Mouse (Mus musculus): Measurements from ENCODE around the gene Taf1c. TPM values are rescaled to one million over a fixed set of nuclear protein-coding genes. Genes with fewer than 3 reads are reported as not detected.

The Taf1c gene
- polyA plus RNA-seq (2016; fragmentation: Nextera tagmentation; extraction: Ambion mirVana), result 15.7 and 17.8 TPM in 2 replicates

DNA sequence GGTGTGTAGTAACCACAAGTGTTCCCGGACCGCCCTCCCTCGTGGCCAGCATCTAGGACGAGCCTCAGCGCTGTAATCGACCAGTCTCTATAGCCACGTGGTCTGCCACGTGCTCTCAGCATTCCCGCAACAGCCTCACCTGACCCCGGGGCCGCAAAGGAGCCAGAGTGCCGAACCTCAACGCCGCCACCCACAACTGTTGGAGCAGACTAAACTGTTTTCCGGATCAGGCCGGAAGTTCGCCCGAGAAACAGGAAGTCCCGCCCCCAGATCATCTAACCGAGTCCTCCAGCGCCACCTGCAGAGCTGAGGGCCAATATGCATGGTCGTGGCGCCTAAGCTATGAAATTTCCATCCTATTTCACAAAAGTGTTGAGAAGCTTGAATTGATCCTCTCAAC, at the start of gene Taf1c:
Gene Taf1c (minus strand): TSS at position 227 of the 400 bp plus-strand sequence.
- peak within 1 kb of the TSS; percentile 84 for H3K27ac ChIP-seq (replicated peaks)
- H3K36me3 ChIP-seq (replicated peaks), result peaks cover 33% of the 10 kb centered on the region
- peak; percentile 93 for DNase-seq (ENCODE audit: low spot score)
- H3K27me3 ChIP-seq (replicated peaks; ENCODE audit: low read depth, poor library complexity, severe bottlenecking), result no peaks in the 10 kb centered on the region
- H3K4me1 ChIP-seq, result peaks cover 15% of the 10 kb centered on the region
- peaks cover 8% of the 10 kb centered on the region; the same call in 1 of the 2 replicates for H3K9me3 ChIP-seq
- peak within 1 kb of the TSS; percentile 81 for H3K4me3 ChIP-seq
- under 1% methylated on average over 23 of the region's 23 CpGs for WGBS

DNA sequence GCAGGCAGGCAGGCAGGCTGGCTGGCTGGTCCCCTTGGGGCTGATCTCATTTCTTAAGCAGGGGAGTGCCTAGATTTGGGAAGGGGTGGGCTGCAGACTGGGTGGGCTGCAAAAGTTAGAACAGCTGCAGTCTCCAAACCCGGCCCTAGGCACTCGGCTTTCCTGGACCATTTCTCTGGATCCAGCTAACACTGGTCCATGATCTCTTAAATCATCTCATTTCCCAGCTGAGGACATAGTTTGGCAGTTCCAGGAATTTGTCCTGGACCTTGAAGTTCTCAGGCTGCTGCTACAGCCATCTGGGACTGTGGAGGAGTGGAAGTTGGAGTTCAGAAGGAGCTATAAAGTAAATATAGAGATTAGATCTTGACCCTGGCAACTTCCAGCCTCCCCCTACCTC, 46.3 kb upstream of the Taf1c start:
- no peaks in the 10 kb centered on the region for H3K27me3 ChIP-seq (replicated peaks; ENCODE audit: low read depth, poor library complexity, severe bottlenecking)
- H3K4me3 ChIP-seq, result no peak overlapping the region
- 43% methylated on average over 2 of the region's 2 CpGs for WGBS
- H3K36me3 ChIP-seq (replicated peaks), result no peaks in the 10 kb centered on the region
- H3K4me1 ChIP-seq, result peaks cover 20% of the 10 kb centered on the region
- H3K27ac ChIP-seq (replicated peaks), result no peak overlapping the region
- H3K9me3 ChIP-seq, result 0 out of 2 replicates have a peak, but pooled peaks cover 3% of the 10 kb centered on the region
- DNase-seq (ENCODE audit: low spot score), result no peak

DNA sequence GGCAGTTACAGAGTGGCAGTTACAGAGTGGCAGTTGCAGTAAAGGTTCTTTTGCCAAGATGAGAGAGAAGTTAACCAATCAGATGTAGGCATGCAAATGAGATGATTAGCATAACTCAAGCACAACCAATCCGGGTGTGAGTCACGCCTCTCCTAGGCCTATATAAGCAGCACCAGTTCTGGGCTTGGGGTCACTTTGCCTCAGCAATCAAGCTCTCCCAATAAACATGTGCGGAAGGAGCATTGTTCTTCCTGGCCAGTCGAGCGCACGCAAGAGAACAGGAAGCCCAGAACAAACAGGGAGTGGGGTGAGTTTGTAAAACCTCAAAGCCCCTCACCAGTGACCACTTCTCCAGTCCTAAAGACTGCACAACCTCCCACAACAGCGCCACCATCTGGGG, 41.8 kb upstream of the Taf1c start:
- Histone ChIP-seq H3K36me3 (replicated peaks) (no peaks in the 10 kb centered on the region), H3K4me1 (peaks cover 14% of the 10 kb centered on the region), H3K9me3 (peaks cover 4% of the 10 kb centered on the region; the same call in 1 of the 2 replicates), H3K4me3 (no peak overlapping the region), H3K27me3 (replicated peaks; ENCODE audit: low read depth, poor library complexity, severe bottlenecking) (no peaks in the 10 kb centered on the region), H3K27ac (replicated peaks) (no peak overlapping the region)
- WGBS, result 87% methylated on average over 7 of the region's 7 CpGs
- DNase-seq (ENCODE audit: low spot score), result no peak

DNA sequence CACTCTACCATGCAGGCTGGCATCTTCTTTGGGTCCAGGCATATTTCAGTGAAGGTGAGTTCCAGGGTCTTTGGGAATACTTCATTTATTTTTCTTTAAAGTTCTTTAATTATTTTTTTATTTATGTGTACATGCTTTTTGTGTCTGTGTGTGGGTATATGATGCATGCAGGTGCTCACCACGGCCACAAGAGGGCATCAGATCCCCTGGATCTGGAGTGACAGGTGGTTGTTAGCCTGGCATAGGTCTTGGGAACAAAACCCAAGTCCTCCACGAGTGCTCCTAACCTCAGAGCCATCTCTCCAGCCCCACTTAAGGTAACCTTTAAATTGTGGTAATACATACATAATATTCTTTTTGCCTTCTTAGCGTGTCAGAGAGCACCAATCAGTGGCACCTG, 41.2 kb upstream of the Taf1c start:
- Histone ChIP-seq H3K9me3 (peaks cover 5% of the 10 kb centered on the region; the same call in 1 of the 2 replicates), H3K4me1 (peaks cover 7% of the 10 kb centered on the region), H3K4me3 (no peak overlapping the region), H3K36me3 (replicated peaks) (no peaks in the 10 kb centered on the region), H3K27me3 (replicated peaks; ENCODE audit: low read depth, poor library complexity, severe bottlenecking) (no peaks in the 10 kb centered on the region), H3K27ac (replicated peaks) (no peak overlapping the region)
- no peak for DNase-seq (ENCODE audit: low spot score)
- WGBS, result 79% methylated on average over 3 of the region's 3 CpGs

DNA sequence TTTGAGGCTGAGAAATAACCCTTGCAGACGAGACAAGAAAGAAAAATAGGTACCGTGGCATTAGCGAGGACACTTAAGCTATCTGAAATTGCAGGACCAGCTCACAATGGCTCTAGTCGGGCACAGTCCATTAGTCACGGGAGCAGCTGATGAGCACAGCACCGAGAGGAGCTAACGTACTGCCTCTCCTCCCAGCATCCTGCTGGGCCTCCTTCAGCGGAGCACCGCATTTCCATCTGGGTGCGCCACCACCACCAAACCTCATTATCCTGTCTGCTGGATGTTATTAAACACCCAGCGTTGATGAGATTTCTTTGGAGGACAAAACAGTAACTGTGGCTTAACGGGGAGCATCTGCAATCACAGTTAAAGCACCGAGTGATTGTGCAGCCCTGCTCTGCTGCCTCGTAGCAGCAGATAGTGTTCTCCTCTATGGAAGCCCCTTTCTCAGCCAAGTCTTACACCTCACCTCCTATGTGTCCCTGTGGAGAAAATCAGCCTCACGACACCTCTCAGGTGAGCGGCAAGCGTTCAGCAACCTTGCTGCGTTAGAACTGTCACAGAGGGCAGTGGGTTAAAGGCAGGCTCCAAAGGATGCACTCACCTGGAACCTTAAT, 40.1 kb upstream of the Taf1c start:
- Histone ChIP-seq H3K4me3 (no peak overlapping the region), H3K36me3 (replicated peaks) (no peaks in the 10 kb centered on the region)
- peak; percentile 12 for DNase-seq (ENCODE audit: low spot score)

DNA sequence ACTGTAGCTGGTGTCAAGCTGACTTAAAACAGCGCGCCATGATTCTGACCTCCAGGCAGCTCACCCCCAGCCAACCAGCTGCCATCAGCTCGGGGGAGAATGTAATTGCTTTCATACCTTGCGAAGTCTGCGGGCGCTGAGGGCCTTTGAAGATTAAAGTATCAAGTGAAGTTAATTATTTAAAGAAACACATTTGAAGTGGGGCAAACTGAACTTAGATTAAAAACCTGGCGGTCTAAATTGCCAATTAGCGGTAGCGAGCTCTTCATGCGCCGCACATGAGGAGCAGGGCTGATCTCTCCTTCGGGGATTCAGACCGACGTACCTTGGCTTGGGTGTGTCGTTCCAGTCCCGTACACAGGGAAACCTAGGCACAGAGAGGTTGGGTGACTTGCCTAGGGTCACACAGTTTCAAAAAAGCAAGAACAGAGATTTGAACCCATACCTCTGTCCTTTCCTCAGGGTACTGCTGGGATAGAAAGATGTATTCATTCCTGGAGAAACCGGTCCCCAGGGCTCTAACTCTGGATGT, 39.5 kb upstream of the Taf1c start:
- H3K27me3 ChIP-seq (replicated peaks; ENCODE audit: low read depth, poor library complexity, severe bottlenecking), result no peaks in the 10 kb centered on the region
- H3K4me1 ChIP-seq, result 0 out of 2 replicates have a peak, but pooled peaks cover 3% of the 10 kb centered on the region
- 80% methylated on average over 17 of the region's 17 CpGs for WGBS
- no peak overlapping the region for H3K4me3 ChIP-seq
- H3K27ac ChIP-seq (replicated peaks), result no peak overlapping the region
- H3K9me3 ChIP-seq, result peaks cover 5% of the 10 kb centered on the region; the same call in 1 of the 2 replicates
- H3K36me3 ChIP-seq (replicated peaks), result no peaks in the 10 kb centered on the region
- peak; percentile 31 for DNase-seq (ENCODE audit: low spot score)

More for the DNA sequence above, 40.1 kb upstream of the Taf1c start:
- no peaks in the 10 kb centered on the region for H3K27me3 ChIP-seq (replicated peaks; ENCODE audit: low read depth, poor library complexity, severe bottlenecking)
- H3K9me3 ChIP-seq, result peaks cover 5% of the 10 kb centered on the region; the same call in 1 of the 2 replicates
- no peak overlapping the region; the same call in 1 of the 2 replicates for H3K27ac ChIP-seq (replicated peaks)
- H3K4me1 ChIP-seq, result 0 out of 2 replicates have a peak, but pooled peaks cover 3% of the 10 kb centered on the region
- 69% methylated on average over 18 of the region's 18 CpGs for WGBS

DNA sequence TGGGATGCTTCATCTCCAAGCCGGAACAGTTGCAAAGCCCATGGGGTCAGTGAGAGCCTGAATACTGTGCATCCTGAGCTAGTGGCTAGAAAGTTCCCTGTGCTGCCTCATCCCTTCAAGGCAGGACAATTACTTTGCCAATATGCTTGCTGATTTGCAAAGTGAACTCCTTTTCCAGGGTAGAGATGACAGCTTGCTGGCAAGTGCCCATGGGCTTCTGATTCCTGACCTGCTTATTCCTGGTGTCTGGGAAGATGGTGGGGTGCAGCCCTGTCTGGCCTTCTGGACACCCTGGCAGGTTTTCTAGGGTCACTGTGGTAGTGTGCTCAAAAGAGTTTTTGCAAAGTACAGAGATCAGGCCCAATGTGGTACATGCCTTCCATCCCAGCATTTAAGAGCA, 37.9 kb upstream of the Taf1c start:
- no peak overlapping the region for H3K4me3 ChIP-seq
- no peak for DNase-seq (ENCODE audit: low spot score)
- H3K27ac ChIP-seq (replicated peaks), result no peak overlapping the region
- no peaks in the 10 kb centered on the region for H3K36me3 ChIP-seq (replicated peaks)
- 91% methylated on average over 1 of the region's 1 CpGs for WGBS
- peaks cover 5% of the 10 kb centered on the region; the same call in 1 of the 2 replicates for H3K9me3 ChIP-seq
- H3K4me1 ChIP-seq, result 0 out of 2 replicates have a peak, but pooled peaks cover 3% of the 10 kb centered on the region
- H3K27me3 ChIP-seq (replicated peaks; ENCODE audit: low read depth, poor library complexity, severe bottlenecking), result peaks cover under 1% of the 10 kb centered on the region; the same call in 1 of the 2 replicates

DNA sequence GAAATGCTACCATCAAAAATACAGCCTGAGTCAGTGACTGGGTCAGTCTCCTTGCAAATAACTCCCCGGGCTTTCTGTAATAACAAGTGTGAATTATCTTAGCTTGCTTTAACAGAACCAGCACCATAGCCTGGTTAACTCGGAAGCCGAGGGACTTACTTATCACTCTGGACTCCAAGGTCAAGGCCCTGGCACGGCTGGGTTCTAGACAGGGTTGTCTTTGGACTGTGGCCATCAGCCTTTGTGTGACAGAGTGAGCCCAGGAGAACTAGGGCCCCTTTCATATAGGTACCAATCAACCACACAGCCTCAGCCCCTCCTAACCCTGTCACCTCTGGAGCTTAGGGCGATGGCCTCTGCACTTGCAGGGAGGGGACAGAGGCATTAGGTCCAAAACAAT, 36.0 kb upstream of the Taf1c start:
- 84% methylated on average over 5 of the region's 5 CpGs for WGBS
- peaks cover 2% of the 10 kb centered on the region; the same call in 1 of the 2 replicates for H3K9me3 ChIP-seq
- H3K27me3 ChIP-seq (replicated peaks; ENCODE audit: low read depth, poor library complexity, severe bottlenecking), result peaks cover 20% of the 10 kb centered on the region
- H3K36me3 ChIP-seq (replicated peaks), result no peaks in the 10 kb centered on the region
- no peak for DNase-seq (ENCODE audit: low spot score)
- H3K27ac ChIP-seq (replicated peaks), result no peak overlapping the region
- peaks cover 15% of the 10 kb centered on the region for H3K4me1 ChIP-seq
- no peak overlapping the region for H3K4me3 ChIP-seq

DNA sequence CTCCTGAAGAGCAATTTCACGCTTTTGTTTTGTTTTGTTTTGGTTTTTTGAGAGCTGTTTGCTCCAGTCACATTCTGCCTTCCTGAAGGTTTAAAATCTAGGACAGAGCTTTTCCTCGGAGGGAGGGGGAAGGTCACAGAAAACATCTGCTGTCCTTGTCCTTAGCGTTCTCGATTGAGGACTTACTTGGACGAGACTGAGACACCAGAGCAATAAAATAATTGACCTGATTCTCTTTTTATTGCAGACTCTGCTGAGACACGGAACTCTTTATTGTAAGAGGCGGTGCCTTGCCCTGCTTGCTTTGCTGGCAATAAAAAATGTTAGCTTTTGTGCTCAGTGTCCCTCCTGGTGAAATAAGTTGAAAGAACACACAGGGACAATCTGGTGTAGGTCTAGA, 34.8 kb upstream of the Taf1c start:
- H3K4me3 ChIP-seq, result no peak overlapping the region
- H3K27me3 ChIP-seq (replicated peaks; ENCODE audit: low read depth, poor library complexity, severe bottlenecking), result peaks cover 32% of the 10 kb centered on the region
- H3K9me3 ChIP-seq, result peaks cover 2% of the 10 kb centered on the region; the same call in 1 of the 2 replicates
- DNase-seq (ENCODE audit: low spot score), result no peak
- H3K36me3 ChIP-seq (replicated peaks), result no peaks in the 10 kb centered on the region
- no peak overlapping the region for H3K27ac ChIP-seq (replicated peaks)
- peaks cover 28% of the 10 kb centered on the region for H3K4me1 ChIP-seq
- WGBS, result 81% methylated on average over 7 of the region's 7 CpGs

DNA sequence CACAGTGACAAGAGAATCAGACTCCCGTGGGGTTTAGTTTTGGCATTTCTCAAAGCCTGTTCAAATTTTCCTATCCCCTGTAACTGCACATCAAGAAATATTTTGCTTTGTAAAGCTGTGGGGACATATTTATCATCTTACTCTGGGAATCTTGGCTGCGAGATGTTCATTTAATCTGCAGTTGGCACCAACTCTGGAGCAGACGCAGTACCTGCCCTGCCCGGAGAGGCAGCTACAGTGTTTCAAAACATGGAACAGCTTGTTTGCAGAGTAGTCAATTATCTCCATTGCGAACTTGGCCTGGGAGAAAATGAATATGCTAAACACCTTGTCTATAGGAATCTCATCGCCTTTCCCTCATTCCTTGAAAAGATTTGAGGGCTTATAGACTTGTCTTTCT, 33.2 kb upstream of the Taf1c start:
- Histone ChIP-seq H3K27ac (replicated peaks) (no peak overlapping the region), H3K4me3 (no peak overlapping the region), H3K4me1 (peaks cover 30% of the 10 kb centered on the region), H3K27me3 (replicated peaks; ENCODE audit: low read depth, poor library complexity, severe bottlenecking) (peaks cover 48% of the 10 kb centered on the region), H3K9me3 (peaks cover 2% of the 10 kb centered on the region; the same call in 1 of the 2 replicates), H3K36me3 (replicated peaks) (no peaks in the 10 kb centered on the region)
- 87% methylated on average over 6 of the region's 6 CpGs for WGBS
- DNase-seq (ENCODE audit: low spot score), result no peak

DNA sequence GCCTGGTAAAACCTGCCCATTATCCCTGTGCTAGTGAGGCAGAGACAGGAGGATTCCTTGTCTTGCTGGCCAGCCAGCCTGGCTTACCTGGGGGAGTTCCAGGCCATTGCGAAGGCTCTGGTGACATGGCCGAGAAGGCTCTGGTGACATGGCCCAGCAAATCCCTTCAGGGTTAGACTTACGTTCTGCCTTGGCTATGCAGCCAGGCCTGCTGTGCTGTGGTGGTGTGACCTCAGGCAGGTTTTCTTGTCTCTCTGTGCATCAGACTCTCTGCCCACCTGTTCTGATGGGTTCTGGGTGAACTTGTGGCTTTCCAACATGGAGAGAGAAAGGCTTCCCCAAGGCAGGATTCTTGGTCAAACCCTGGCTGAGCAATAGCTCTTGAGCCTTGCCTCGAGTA, 32.4 kb upstream of the Taf1c start:
- H3K27me3 ChIP-seq (replicated peaks; ENCODE audit: low read depth, poor library complexity, severe bottlenecking), result peaks cover 56% of the 10 kb centered on the region
- H3K4me3 ChIP-seq, result no peak overlapping the region
- H3K36me3 ChIP-seq (replicated peaks), result no peaks in the 10 kb centered on the region
- peaks cover 39% of the 10 kb centered on the region for H3K4me1 ChIP-seq
- 81% methylated on average over 4 of the region's 4 CpGs for WGBS
- H3K27ac ChIP-seq (replicated peaks), result no peak overlapping the region
- peaks cover 2% of the 10 kb centered on the region; the same call in 1 of the 2 replicates for H3K9me3 ChIP-seq
- no peak for DNase-seq (ENCODE audit: low spot score)

DNA sequence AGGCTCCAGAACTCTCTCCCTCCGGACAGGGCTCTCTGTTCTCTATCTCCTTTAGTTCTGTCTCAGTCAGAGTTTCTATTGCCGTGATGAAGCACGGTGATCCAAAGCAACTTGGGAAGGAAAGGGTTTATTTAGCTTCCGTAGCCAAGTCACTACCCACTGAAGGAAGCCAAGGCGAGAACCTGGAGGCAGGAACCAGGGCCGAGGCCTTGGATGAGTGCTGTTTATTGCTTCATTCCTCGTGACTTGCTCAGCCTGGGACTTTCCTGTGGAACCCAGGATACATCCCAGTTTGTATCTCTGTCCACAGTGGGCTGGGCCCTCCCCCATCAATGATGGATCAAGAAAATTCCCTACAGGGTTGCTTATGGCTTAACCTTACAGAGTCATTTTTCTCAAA, 31.7 kb upstream of the Taf1c start:
- WGBS, result 69% methylated on average over 7 of the region's 7 CpGs
- H3K4me3 ChIP-seq, result no peak overlapping the region
- H3K4me1 ChIP-seq, result peaks cover 45% of the 10 kb centered on the region
- no peak for DNase-seq (ENCODE audit: low spot score)
- peaks cover 63% of the 10 kb centered on the region for H3K27me3 ChIP-seq (replicated peaks; ENCODE audit: low read depth, poor library complexity, severe bottlenecking)
- H3K27ac ChIP-seq (replicated peaks), result no peak overlapping the region
- H3K9me3 ChIP-seq, result no peaks in the 10 kb centered on the region; the same call in 1 of the 2 replicates
- no peaks in the 10 kb centered on the region for H3K36me3 ChIP-seq (replicated peaks)

DNA sequence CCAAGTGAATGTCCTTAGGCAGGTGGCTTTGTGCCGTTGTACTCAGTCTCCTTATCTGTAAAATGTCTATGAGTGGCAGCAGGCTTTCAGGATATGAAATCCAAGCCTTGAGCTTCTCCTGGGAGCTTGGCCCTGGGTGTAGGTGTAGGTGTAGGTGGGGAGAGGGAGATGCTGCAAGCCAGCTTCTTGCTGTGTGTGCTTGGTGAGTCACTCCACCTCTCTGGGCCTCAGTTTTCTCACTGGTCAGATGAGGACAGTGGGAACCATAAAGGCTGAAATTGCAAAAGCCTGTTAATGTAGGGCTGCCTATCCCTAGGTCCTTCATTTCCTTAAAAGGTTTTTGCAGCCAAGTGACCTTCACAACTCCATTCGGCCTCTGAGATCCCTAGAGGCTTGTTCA, 30.9 kb upstream of the Taf1c start:
- Histone ChIP-seq H3K4me1 (peaks cover 54% of the 10 kb centered on the region), H3K9me3 (no peaks in the 10 kb centered on the region), H3K36me3 (replicated peaks) (no peaks in the 10 kb centered on the region), H3K27ac (replicated peaks) (no peak overlapping the region), H3K27me3 (replicated peaks; ENCODE audit: low read depth, poor library complexity, severe bottlenecking) (peaks cover 71% of the 10 kb centered on the region), H3K4me3 (no peak overlapping the region)
- no peak for DNase-seq (ENCODE audit: low spot score)
- 57% methylated on average over 2 of the region's 2 CpGs for WGBS
